Mouse (Mus musculus) thymus, adult 2 months (tissue): ENCODE results near the gene a.

Source experiments
- CTCF ChIP-seq: fragments of 200-500 bp; IDR thresholded peaks from 2 replicates; pipeline ENCODE4 v1.5.1; 2012; ENCODE audit warnings: mild to moderate bottlenecking, control low read depth, low read length, moderate library complexity, borderline replicate concordance; ENCODE audit not compliant: control insufficient read depth, poor library complexity, insufficient read depth; ENCODE audit errors: extremely low read depth
- POLR2A ChIP-seq: fragments of 200-500 bp; IDR thresholded peaks from 2 replicates; pipeline ENCODE4 v1.6.1; 2012; ENCODE audit warnings: mild to moderate bottlenecking, low read length, control low read depth, moderate library complexity; ENCODE audit not compliant: control insufficient read depth, poor library complexity, insufficient read depth; ENCODE audit errors: extremely low read depth

GRCm38 (mm10) chr2:154755791-154756190, 35.4 kb upstream of the a start:
- TF ChIP-seq CTCF = no peak
- no peak for TF ChIP-seq POLR2A
